In the genomic region with DNA sequence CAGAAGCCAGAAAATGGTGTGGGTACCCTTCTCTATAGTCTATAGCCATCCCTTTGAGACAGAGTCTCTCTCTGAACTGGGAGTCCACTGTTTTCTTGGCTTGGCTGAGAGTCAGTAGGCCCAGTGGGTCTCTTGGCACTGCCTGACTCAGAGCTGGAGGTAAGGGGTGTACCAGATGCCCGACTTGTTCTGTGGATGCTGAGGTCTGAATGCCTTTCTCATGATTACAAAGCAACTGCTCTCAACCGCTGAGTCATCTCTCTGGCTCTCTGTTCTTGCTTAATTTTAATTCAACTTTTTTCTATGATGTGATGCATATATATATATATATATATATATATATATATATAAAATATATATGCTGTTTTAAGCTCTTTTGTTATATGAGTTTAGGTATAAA, we compare ENCODE assay signal across 23 mouse cellular contexts.
DNase-seq lines count a peak whose midpoint lies in the region; ATAC-seq and TF ChIP-seq lines count a peak whose summit lies in the region.
"Had no signal": no experiment of that assay in that cellular context is flagged by ENCODE, and none has a peak within 500 bp of the region (broad histone marks: within the 10 kb centered on the region; RNA-seq: fewer than 3 reads in every experiment).

No protein-coding gene starts in this region.

- no peaks in the 10 kb centered on the region for H3K4me1 ChIP-seq in hindbrain, embryonic 16.5 days (ENCODE audit: control insufficient read depth, insufficient read depth, low read depth, low read length)
- no peaks in the 10 kb centered on the region for H3K4me1 ChIP-seq in hindbrain, postnatal 0 days (ENCODE audit: insufficient read depth, low read length)
- H3K4me1 ChIP-seq: hindbrain, embryonic 13.5 days had no signal

- DNase-seq in frontal cortex, postnatal 10 days (ENCODE audit: low spot score in 2 of 2): no peak
- peak; percentile 84 for DNase-seq in 3T3-L1 (ENCODE audit: low read depth, low spot score)
- peak; percentile 63 for DNase-seq in Muller cell, postnatal 12 days (ENCODE audit: inconsistent ontology term)
- no peak for DNase-seq in hindbrain, postnatal 0 days (ENCODE audit: low spot score)
- DNase-seq: adrenal gland, adult 8-10 months; adrenal gland, postnatal 36 days; cerebellum, adult 11-12 months; cerebellum, adult 9-11 months; gastrocnemius, postnatal 10 days; heart, adult 2 months; heart, postnatal 14 days; kidney, adult 11 months had no signal

- no peaks in the 10 kb centered on the region for H3K36me3 ChIP-seq in hindbrain, embryonic 16.5 days (ENCODE audit: control insufficient read depth, insufficient read depth, low read length)
- no peaks in the 10 kb centered on the region for H3K36me3 ChIP-seq in hindbrain, postnatal 0 days (ENCODE audit: insufficient read depth, low read length)
- H3K36me3 ChIP-seq: forebrain, embryonic 10.5 days; heart, embryonic 15.5 days; hindbrain, embryonic 13.5 days had no signal

- no peak overlapping the region for H3K27ac ChIP-seq in hindbrain, embryonic 16.5 days (ENCODE audit: low read depth, low read length)
- no peak overlapping the region for H3K27ac ChIP-seq in hindbrain, postnatal 0 days
- H3K27ac ChIP-seq: embryonic facial prominence, embryonic 10.5 days; forebrain, embryonic 10.5 days; heart, adult 2 months; heart, embryonic 15.5 days; hindbrain, embryonic 13.5 days had no signal

- 82% methylated on average over 2 of the region's 2 CpGs for WGBS in hindbrain, embryonic 16.5 days
- 78% methylated on average over 2 of the region's 2 CpGs for WGBS in hindbrain, postnatal 0 days

- no peak overlapping the region for H3K4me3 ChIP-seq in hindbrain, embryonic 16.5 days (ENCODE audit: low read length)
- H3K4me3 ChIP-seq in hindbrain, postnatal 0 days (ENCODE audit: low read length): no peak overlapping the region
- H3K4me3 ChIP-seq: embryonic facial prominence, embryonic 10.5 days; erythroblast, embryonic 14.5 days; forebrain, embryonic 10.5 days; heart, adult 2 months; heart, embryonic 15.5 days; hindbrain, embryonic 13.5 days had no signal

- ATAC-seq in frontal cortex, adult (ENCODE audit: low TSS enrichment): peak; percentile 79
- ATAC-seq in granulocyte monocyte progenitor cell, adult 5-6 weeks (replicated peaks; ENCODE audit: poor library complexity, severe bottlenecking): 0 out of 2 replicates have a peak, but pooled peaks have one; percentile 33
- ATAC-seq in hindbrain, embryonic 16.5 days: no peak
- no peak for ATAC-seq in hindbrain, postnatal 0 days
- ATAC-seq: forebrain, embryonic 14.5 days had no signal

- H3K4me2 ChIP-seq in hindbrain, embryonic 16.5 days (ENCODE audit: low read length): no peak overlapping the region
- no peak overlapping the region for H3K4me2 ChIP-seq in hindbrain, postnatal 0 days (ENCODE audit: low read depth, low read length)
- H3K4me2 ChIP-seq: heart, embryonic 11.5 days; heart, embryonic 15.5 days; hindbrain, embryonic 13.5 days had no signal

- TF ChIP-seq CTCF in hindbrain, postnatal 0 days (IDR thresholded peaks at IDR 0.05; ENCODE audit: low read depth): no peak

- H3K9me3 ChIP-seq in hindbrain, embryonic 16.5 days (ENCODE audit: control insufficient read depth, low read length): 0 out of 2 replicates have a peak, but pooled peaks cover 3% of the 10 kb centered on the region
- no peaks in the 10 kb centered on the region for H3K9me3 ChIP-seq in hindbrain, postnatal 0 days (ENCODE audit: low read length)
- H3K9me3 ChIP-seq: embryonic facial prominence, embryonic 10.5 days; forebrain, embryonic 10.5 days; heart, embryonic 15.5 days had no signal

- H3K27me3 ChIP-seq in hindbrain, embryonic 16.5 days (replicated peaks; ENCODE audit: control insufficient read depth, insufficient read depth, low read length): no peaks in the 10 kb centered on the region
- H3K27me3 ChIP-seq in hindbrain, postnatal 0 days (ENCODE audit: insufficient read depth, low read length): no peaks in the 10 kb centered on the region
- H3K27me3 ChIP-seq: CH12.LX; heart, embryonic 15.5 days; hindbrain, embryonic 13.5 days had no signal

- no peak overlapping the region for H3K9ac ChIP-seq in hindbrain, embryonic 16.5 days (ENCODE audit: low read depth, low read length)
- H3K9ac ChIP-seq in hindbrain, postnatal 0 days (replicated peaks; ENCODE audit: low read length): no peak overlapping the region
- H3K9ac ChIP-seq: heart, embryonic 15.5 days; hindbrain, embryonic 13.5 days had no signal

Comparison
In these comparisons a context has a peak if more than half of its experiments do, and no peak if none do; other contexts are left out.
1. ATAC-seq: peak in frontal cortex, adult (single experiment) and granulocyte monocyte progenitor cell, adult 5-6 weeks (single experiment); none in hindbrain, embryonic 16.5 days (single experiment) and hindbrain, postnatal 0 days (single experiment).
2. DNase-seq: peak in 3T3-L1 (single experiment) and Muller cell, postnatal 12 days (single experiment); none in frontal cortex, postnatal 10 days (0 of 2) and hindbrain, postnatal 0 days (single experiment).